Mouse (Mus musculus) mouse embryonic stem cell (cell line): ENCODE results near the gene Prss50.

Source experiments
- in situ Hi-C, 2 experiments: fragments of 300-500 bp; cut with MboI; formaldehyde crosslinking; loops; 1 replicate in 1 of 2; 3 replicates in 1 of 2; pipeline ENCODE4 v1.14.3; 2019 to 2020; ENCODE audit warnings: low sequenced_read_pairs in 2 of 2, low pct_unique_long_range_greater_than_20kb in 1 of 2, mixed read lengths in 1 of 2; ENCODE audit not compliant: unreplicated experiment in 1 of 2

The Prss50 gene

GRCm38 (mm10) chr9:110871030-110871429 lies 13.3 kb downstream of the Prss50 start:
- in situ Hi-C loops, result no loop called here

DNA sequence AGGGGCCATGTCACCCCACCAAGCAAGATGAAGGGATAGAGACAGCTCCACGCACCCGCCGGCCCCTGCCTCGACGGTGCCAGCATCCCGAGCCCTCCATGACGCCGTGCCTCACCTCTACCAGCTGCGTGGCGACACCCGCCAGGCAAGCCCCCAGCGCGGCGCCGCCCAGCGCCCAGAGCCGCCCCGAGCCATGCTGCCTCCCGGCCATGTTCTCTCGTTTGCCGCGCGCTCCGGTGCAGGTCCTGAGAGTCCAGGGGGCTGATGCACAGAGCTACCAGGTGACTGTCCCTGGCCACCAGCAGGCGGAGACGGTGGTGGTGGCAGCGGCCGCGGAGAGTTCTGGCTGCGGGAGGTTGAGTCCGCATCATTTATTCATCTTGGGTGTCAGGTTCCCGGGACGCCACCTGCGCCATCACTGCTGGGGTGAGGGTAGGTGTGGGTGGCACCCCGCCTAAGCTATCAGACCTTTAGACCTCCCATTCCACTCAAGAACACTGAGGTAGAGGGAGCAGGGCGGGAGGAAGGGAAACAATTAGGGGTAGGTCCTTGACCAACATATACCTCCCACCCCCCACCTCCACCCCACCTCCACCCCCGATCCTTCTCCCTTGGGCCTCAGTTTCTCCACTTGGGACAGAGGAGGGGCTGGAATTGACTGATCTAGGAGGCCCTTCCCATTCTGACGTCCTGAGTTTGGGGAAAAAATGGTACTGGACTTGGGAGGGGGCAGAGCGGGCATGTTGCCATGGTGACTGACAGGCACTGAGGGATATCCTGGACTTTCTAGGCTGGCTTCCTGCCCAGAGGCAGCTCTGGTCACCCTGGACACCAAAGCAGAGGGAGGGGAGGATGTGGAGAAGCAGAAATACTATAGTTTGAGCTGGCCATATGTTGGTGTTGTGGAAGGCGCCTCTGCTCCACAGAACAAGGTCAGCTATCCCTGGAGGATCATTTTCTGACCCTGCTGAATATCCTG lies 16.2 kb downstream of the Prss50 start:
- in situ Hi-C loops, result no loop called here

DNA sequence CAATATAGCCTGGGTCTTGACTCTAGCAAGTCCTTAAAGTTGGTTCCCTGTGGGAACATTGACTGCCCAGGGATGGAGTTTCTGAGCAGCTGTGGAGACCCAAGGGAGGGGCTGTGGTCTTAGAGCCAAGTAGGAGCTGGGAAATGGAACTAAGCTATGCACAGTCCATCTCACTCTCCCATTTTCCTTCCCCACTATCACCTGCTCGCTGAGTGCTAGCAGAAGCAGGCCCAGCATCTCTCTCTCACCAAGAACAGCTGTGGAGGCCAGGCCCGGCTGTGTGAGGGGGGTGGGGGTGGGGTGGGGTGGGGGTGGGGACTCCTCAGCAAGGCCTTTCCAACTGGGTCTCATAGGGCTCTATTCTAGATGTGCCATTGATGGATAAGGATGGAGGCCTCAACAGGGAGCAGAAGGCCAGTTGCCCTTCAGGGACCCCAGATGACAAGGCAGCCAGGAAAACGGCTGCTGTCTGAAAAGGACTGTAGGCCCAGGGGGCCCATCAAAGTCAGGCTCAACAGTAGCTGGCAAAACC lies 17.0 kb downstream of the Prss50 start:
- in situ Hi-C loops, result no loop called here

DNA sequence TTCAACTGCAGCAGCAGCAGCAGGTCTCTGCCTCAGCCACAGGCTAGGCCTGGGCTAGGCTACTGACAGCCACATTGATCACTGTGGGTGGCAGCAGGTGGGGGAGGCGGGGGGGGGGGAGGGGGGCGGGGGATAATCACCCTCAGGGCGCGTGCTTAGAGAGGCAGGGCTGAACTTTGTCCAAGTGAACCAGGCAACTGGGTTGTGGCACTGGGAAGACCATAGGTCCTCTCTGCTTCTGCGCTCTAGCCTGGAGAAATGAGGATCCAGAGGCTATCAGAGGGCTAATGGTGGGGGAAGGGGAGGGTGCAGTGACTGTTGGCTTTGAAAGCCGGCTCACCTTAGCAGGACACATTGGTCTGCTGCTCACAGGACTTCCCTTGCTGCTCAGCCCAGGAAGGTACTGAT lies 17.5 kb downstream of the Prss50 start:
- in situ Hi-C loops, result no loop called here

- in situ Hi-C loops, result no loop called here
Measured at GRCm38 (mm10) chr9:110877353-110877752, 19.6 kb downstream of the Prss50 start.

DNA sequence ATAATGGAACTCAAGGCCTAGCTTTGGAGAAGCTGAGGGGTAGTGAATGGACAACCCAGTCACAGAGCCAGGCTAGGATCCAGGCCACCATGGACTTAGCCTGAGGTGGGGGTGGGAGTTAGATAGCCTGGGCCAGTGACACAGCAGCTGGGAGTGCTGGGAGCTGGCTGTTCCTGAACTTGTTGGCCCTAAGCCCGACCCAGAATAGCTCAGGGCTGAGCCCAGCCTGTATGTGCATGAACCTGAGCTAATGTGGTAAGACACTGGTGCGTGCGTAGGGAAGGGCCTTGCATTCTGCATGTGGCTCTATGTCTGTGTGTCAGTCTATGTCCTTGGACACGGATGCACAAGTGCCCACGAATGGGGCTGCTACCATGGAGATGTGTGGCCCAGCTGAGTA lies 20.1 kb downstream of the Prss50 start:
- in situ Hi-C loops, result no loop called here

GRCm38 (mm10) chr9:110879191-110879920 lies 21.6 kb downstream of the Prss50 start, which contains the start of gene Als2cl:
Gene Als2cl (plus strand): TSS chr9:110879870.
- in situ Hi-C loops, result no loop called here

GRCm38 (mm10) chr9:110879998-110880561 lies 22.3 kb downstream of the Prss50 start, which contains the start of gene Tmie:
Gene Tmie (minus strand): TSS chr9:110880113.
- in situ Hi-C loops, result no loop called here

GRCm38 (mm10) chr9:110880772-110881171 lies 23.0 kb downstream of the Prss50 start:
- in situ Hi-C loops, result no loop called here

- in situ Hi-C loops, result no loop called here
Measured at GRCm38 (mm10) chr9:110881953-110882352, 24.2 kb downstream of the Prss50 start.

DNA sequence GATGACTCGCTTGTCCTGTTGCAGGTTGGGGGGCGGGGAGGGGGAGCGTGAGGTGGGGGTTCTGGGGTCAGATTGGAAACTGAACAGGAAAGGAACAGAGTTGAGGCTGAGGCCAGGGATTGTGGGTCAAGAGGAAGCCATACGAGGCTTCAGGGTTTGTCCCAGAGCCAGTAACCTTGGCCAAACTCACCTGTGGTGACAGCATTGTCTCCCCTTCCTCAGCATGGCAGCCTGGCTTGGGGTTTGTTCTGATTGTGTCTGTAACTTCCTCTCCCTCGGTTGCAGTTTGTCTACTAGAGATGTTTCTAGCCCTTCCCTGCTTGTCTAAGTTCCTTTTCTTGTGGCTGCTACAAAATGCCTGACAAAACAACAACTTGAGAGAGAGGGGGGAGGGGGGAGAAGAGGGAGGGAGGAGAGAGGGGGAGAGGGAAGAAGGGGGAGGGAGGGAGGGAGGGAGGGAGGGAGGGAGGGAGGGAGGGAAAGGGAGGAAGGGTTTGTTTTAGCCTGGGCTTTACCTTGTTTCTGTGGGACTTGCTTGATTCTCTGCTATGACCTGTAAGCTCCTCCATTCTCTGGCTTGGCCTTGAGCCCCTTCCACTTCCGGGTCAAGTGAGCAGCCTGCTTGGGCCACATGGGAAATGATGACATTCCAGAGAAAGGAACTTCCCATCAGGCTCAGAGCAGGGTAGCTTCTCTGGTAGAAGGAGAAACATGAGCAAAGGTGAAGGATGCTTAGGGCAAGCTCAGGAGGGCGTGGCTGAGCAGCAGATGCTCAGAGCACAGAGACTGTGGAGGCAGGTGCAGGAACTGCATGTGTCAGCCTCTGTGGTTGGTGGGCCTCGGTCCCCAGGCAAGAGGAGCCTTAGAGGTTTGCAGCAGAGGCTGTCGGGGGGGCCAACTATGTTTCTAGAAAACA lies 29.9 kb downstream of the Prss50 start:
- in situ Hi-C loops, result no loop called here

- in situ Hi-C loops, result no loop called here
Measured at GRCm38 (mm10) chr9:110888935-110889334, 31.2 kb downstream of the Prss50 start.

- in situ Hi-C loops, result no loop called here
Measured at GRCm38 (mm10) chr9:110890026-110890783, 32.4 kb downstream of the Prss50 start.

GRCm38 (mm10) chr9:110891077-110891828 lies 33.5 kb downstream of the Prss50 start:
- in situ Hi-C loops, result no loop called here

GRCm38 (mm10) chr9:110892552-110892951 lies 34.8 kb downstream of the Prss50 start:
- in situ Hi-C loops, result no loop called here

DNA sequence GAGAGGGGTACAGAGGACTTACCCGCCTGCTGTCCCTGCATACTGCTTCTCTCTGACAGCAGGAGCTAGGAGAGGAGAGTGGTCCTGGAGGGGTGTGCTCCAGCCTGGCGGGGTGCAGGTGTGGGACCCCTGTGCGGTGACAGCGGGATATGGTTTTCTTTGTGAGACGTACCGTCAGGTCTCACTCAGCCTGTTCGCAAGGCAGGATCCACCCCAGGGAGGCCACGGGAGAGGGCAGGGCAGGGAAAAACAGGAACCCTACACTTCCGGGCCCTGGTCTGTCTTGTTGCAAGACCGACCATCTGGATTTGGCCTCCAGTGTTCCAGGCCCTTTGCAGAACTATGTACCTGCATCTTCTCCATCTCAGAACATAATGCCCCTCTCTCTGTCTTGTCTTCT lies 35.7 kb downstream of the Prss50 start:
- in situ Hi-C loops, result no loop called here

GRCm38 (mm10) chr9:110895507-110895906 lies 37.7 kb downstream of the Prss50 start:
- in situ Hi-C loops, result no loop called here
